Mouse (Mus musculus) ES-E14 (cell line): ENCODE measurements at regions not wholly inside any gene's neighbourhood (a gene's known extent, or its start where the extent isn't known, plus 50 kb on each side); places are given as distances from the start of the nearest gene placed in this dataset.

Source experiments
- HCFC1 ChIP-seq: IDR thresholded peaks from 2 replicates; pipeline ENCODE4 v1.6.1; 2012; ENCODE audit warnings: low read length, inconsistent platforms, borderline replicate concordance; ENCODE audit not compliant: insufficient read depth
- MAFK ChIP-seq: IDR thresholded peaks from 2 replicates; pipeline ENCODE4 v1.6.1; 2014; ENCODE audit warnings: mild to moderate bottlenecking, low read depth, low read length, inconsistent platforms; ENCODE audit not compliant: insufficient read depth
- ZNF384 ChIP-seq: IDR thresholded peaks from 2 replicates; pipeline ENCODE4 v1.6.1; 2012; ENCODE audit warnings: low read depth, low read length, inconsistent platforms

- no peak for TF ChIP-seq MAFK
- TF ChIP-seq ZNF384: no peak
- TF ChIP-seq HCFC1: no peak
These were observed 258.3 kb downstream of the Sox2 start for GRCm38 (mm10) chr3:34908489-34908888.
